Mouse (Mus musculus) gastrocnemius, adult 2 months (tissue): Measurements from ENCODE around the gene Arhgap19. TPM values are rescaled to one million over a fixed set of nuclear protein-coding genes. Genes with fewer than 3 reads are reported as not detected.
A peak's percentile ranks its signal among the peaks of the same experiment; 100 is the strongest.

Experiments used
- DNase-seq: peaks from one replicate; pipeline ENCODE4 v3.0.0; 2022
- H3K27ac ChIP-seq: fragments of 200-600 bp; 2 replicates; pipeline ENCODE4 v1.8.1; 2022; ENCODE audit warnings: mild to moderate bottlenecking
- H3K4me3 ChIP-seq: fragments of 200-600 bp; 2 replicates; pipeline ENCODE4 v1.8.1; 2022; ENCODE audit warnings: mild to moderate bottlenecking, moderate library complexity
- CTCF ChIP-seq: fragments of 200-600 bp; IDR thresholded peaks from 2 replicates; pipeline ENCODE4 v1.8.1; 2022; ENCODE audit warnings: antibody characterized with exemption, mild to moderate bottlenecking, moderate library complexity
- intact Hi-C: fragments of 180-260 bp; cut with DNase I; formaldehyde crosslinking; loops from one replicate; pipeline ENCODE4 v1.15.1; 2025
- long read RNA-seq, 2 experiments: library from polyadenylated mRNA; stranded (forward); transcript quantifications; one replicate each; pipeline ENCODE4 v2.0.0; 2021
- total RNA-seq, 2 experiments: library from RNA; stranded (reverse); gene quantifications; 2 replicates each; pipeline ENCODE4 v1.2.3; 2021

Gene Arhgap19
- total RNA-seq: 1 to 10 TPM; 7.7 to 9.6 TPM
- long read RNA-seq, experiment 1, full-length matches to known transcripts: 9 of 10 reads
- long read RNA-seq, experiment 1, partial matches to known transcripts: 0 of 10 reads
- long read RNA-seq, experiment 1, other reads (novel, unspliced or antisense): 1 of 10 reads
- long read RNA-seq, experiment 2, full-length matches to known transcripts: 4 of 5 reads
- long read RNA-seq, experiment 2, partial matches to known transcripts: 0 of 5 reads
- long read RNA-seq, experiment 2, other reads (novel, unspliced or antisense): 1 of 5 reads

DNA sequence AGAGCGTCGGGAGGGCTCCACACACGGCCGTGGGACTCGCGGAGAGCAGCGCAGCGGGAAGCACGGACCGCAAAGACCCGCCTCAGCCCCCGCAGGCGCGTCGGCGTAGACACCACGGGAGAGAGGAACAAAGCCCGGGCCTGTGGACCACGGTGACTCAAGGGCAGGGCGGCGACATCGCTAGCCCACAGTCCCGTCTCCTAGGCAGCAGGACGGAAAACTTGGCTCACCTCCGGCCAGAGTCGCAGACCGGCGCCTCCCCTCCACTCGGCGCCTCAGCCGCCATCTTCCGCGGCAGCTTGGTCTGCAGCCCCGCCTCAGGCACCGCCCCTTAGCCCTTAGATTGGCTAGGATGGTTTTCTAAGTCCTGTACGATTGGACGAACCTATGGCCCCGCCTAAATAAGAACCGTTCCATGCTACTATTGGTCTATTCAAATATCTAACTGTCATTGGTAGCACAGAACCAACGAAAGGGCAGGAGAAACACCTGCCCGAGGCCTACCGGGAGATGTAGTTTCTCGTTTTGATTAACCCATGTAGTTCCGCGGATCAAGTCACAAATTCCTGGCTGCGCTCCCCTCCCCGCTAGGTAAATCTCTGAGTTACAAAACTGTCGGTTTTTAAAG is at the start of gene Arhgap19:
Gene Arhgap19, minus strand, starts transcription at position 306 of the 628 bp plus-strand sequence.
- H3K27ac ChIP-seq: peak within 1 kb of the TSS; percentile 86
- peak; percentile 95 for DNase-seq
- intact Hi-C loops: loop anchor here (5.0 kb wide), 1 partner anchor 45 kb away; the partner anchor contains the start of gene Frat2

DNA sequence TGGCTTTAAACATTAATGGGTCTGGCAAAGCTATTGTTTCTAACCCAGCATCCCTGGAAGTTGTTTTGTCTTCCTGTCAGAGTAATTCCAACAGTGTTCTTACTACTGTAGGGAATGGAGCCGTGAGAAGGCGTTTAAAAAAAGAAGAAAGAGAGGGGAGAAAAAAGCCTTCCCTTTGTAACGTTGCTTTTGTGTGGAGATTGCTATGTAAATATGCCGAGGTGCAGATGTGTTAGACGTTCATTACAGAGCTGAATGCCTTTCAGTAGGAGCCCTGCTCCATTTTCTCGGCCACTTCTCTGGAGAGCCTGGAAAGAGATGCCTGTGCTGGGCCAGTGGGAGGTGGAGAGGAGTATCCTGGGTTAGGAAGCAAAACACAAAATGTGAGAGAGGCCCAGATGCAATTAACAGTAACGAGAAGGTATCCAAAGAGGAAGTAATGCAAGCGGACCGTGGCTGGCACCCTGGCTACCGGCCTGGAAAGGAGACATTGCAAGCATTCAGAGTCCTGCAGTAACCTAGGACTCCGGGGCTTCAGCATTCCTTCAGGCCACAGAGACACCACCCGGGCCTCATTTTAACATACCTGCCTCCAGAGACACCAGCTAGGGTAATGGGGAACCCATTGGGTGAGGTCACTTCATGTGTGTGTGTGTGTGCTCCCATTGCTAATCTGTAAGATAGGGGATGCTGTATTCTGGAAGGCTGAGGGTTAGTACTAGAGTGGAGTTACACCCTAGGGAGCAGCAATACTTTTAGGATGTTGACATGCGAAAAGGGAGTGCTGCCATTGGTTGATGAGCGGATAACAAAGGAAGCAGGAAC is 49.1 kb upstream of the Arhgap19 start:
- Histone ChIP-seq H3K4me3 (no peak overlapping the region), H3K27ac (no peak overlapping the region)
- TF ChIP-seq CTCF: no peak
- intact Hi-C loops: no loop called here
- DNase-seq: no peak

More for the DNA sequence above, at the start of gene Arhgap19:
- no peak for TF ChIP-seq CTCF
- H3K4me3 ChIP-seq: peak within 1 kb of the TSS; percentile 92

DNA sequence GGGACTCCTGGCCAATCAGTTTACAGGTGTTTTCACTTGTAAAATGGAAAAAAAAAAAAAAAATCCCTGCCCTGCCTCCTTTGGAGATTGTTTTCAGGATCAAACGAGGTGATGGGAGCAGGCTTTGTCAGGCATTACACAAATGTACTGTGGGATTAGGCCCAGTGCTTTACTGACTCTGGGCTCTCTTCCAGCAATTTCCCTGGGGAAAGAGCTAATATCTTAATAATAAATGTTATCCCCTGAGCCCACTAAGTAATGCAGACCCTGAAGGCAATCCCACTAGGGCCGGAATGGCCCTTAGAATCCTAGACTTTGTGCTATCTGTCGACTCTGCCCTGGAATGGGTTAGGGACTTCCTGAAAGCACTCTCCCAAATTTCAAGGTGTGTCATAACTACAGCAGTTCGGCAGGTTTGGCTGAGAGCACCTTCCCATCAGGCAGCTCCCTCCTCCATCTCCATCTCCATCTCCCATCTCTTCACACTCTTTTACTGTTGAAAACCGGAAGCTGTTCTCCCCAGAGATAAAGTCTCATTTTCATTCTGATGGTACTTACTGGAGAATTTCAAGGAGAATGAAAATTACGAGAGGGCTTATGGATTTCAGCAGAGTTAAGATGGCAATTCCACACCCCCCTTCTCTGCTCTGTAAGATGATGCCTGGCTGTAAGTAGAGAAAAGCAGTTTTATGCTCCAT is 48.3 kb upstream of the Arhgap19 start:
- TF ChIP-seq CTCF: no peak
- Histone ChIP-seq H3K27ac (no peak overlapping the region), H3K4me3 (no peak overlapping the region)
- intact Hi-C loops: no loop called here
- no peak for DNase-seq

DNA sequence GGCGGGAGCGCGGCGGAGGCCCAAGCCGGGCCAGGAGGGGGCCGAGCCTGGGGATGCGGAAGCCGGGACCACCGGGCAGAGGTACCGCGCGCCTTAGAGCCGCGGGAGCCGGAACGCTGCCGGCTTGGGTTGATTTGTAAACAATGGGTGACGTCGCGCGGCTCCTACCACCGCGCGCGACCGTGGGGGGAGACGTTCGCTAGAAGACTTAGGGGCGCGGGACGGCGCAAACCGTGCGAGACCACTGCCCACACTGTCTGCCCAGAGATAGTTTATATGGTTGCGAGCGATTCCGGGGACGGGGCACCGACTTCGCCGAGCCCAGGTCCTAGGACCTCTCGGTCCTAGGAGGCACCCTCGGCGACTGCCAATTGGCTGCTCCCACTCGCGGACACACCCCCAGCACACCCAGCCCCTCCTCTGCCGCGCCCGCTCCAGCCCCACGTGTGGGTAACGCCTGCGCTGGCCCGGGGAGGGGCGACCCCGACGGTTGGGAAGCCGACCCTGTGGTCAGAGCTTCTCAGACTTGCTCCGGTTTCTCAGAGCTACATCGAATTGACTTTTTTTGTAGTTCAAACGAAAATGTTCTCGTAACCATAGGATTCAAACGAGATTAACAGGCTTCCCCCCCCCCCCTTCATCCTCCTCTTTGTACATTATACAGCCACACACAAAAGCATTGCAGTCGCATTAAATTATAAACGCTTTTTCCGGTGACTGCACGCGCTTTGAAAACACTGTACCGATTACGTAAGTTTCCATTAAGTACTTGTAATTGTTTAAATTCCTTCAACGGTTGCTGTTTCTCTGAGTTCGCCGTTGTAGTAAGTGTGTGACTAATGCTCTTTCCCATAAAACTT is 46.4 kb upstream of the Arhgap19 start, which contains the start of gene Frat2:
Gene Frat2, minus strand, starts transcription at position 141 of the 860 bp plus-strand sequence.
- intact Hi-C loops: loop anchor here (5.0 to 10.0 kb wide), 3 partner anchors 46 to 223 kb away; partner anchors contain the start of genes Arhgap19 and Rrp12
- Histone ChIP-seq H3K27ac (peak within 1 kb of the TSS; percentile 99), H3K4me3 (peak within 1 kb of the TSS; percentile 88)
- peak; percentile 94 for DNase-seq
- no peak for TF ChIP-seq CTCF

DNA sequence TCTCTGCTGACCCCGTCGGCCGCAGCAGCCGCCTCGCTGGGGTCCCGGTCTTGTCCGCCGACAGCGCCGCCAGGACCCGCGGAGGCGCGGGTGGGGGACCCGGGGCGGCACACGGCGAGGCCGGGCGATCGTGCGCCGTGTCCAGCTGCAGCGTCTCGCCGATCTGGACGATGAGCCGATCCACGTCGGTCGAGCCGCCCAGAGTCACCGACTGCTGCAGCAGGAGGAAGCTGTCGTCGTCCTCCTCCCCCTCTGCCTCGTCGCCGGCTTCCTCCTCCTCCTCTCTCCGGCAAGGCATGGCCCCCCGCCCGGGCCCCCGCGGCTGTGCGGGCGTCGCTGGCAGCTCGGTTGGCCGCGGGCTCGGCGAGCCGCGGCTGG is 45.8 kb upstream of the Arhgap19 start:
- H3K27ac ChIP-seq: peak overlapping the region; percentile 99
- peak overlapping the region; percentile 88 for H3K4me3 ChIP-seq
- peak; percentile 72 for DNase-seq
- intact Hi-C loops: loop anchor here (5.0 to 10.0 kb wide), 3 partner anchors 45 to 223 kb away; partner anchors contain the start of genes Arhgap19 and Rrp12

DNA sequence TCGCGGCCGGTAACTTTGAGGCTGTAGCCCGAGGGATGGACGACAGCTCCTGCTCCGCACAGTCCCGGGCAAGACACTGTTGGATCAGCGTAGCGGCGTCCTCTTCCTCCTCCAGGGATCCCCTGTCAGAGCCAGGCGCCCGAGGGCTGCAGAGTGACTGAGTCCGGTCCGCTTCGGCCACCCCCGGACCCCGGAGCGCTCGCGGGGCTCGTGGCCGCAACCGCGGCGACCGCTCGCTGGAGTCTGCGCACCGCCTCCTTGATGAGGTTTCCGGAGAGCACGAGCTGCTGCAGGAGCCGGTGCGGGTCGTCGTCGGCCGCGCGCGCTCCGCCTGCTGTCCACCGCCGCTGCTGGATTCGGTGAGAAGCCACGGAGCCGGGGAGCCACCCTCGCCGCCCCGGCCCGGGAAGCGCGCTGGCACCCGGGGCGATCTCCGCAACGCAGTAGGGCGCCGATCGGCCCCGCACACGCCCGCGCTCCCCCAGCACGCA is 45.3 kb upstream of the Arhgap19 start:
- Histone ChIP-seq H3K4me3 (peak overlapping the region; percentile 88), H3K27ac (peak overlapping the region; percentile 99)
- intact Hi-C loops: loop anchor here (5.0 to 10.0 kb wide), 3 partner anchors 45 to 222 kb away; partner anchors contain the start of genes Arhgap19 and Rrp12
- TF ChIP-seq CTCF: peak; percentile 11; the same call in 1 of the 2 replicates
- peak; percentile 76 for DNase-seq

DNA sequence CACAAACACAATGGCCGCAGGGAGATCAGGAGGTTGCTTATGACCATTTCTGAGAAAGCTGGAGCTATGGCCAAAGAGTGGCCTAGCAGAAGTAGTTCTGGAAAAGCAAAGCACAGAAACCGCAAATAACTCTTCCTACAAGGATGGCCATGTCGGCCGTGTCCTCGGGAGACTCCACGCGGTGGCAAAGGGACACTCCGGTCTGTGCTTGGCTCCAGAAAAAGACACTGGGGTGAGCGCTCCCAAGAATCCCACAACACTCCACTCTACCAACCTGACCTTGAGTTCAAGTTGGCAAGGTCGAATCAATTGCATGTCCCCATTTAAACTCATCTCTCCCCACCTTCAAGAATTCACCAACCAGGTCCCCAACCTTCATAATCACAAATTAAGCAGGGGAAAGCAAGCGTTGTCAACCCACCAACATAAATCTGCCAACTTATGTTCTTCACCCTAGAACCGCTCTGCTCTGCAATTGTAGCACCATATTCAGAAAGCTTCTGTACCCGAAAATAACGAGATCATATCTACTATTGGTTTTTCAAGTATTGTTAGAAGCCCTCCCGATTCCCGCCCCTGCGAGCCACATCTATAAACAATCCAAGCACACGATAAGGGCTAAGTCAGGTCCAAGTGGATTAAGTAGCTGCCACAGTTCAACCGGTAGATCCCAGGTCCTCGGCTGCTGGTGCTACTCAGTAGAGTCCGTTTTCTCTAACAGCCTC is 44.7 kb upstream of the Arhgap19 start:
- peak; percentile 38 for TF ChIP-seq CTCF
- peak overlapping the region; percentile 99 for H3K27ac ChIP-seq
- peak overlapping the region; percentile 88 for H3K4me3 ChIP-seq
- intact Hi-C loops: loop anchor here (5.0 to 10.0 kb wide), 3 partner anchors 44 to 222 kb away; partner anchors contain the start of genes Arhgap19 and Rrp12
- peak; percentile 77 for DNase-seq

DNA sequence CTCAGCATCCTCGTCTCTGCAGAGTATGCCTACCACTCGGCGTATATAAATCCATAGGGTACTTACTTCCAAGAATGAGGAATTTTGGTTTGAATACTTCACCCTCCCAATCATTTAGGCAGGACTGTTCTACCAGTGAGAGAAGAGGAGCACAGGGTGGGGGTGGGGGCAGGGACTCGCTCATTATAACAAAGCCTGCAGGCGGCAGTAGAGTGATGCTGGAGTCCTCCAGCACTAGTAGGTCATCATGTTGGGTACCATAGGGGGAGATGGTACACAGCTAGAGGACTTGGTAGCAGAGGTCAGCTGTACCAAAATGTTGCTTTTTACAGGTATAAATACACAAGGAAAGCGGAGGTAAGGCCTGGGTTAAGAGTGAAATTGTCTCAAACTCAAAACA is 42.5 kb upstream of the Arhgap19 start:
- intact Hi-C loops: loop anchor here (10.0 kb wide), 1 partner anchor 220 kb away; no protein-coding TSS in a partner anchor
- Histone ChIP-seq H3K4me3 (no peak overlapping the region), H3K27ac (no peak overlapping the region; the same call in 1 of the 2 replicates)
- no peak for TF ChIP-seq CTCF
- DNase-seq: no peak

DNA sequence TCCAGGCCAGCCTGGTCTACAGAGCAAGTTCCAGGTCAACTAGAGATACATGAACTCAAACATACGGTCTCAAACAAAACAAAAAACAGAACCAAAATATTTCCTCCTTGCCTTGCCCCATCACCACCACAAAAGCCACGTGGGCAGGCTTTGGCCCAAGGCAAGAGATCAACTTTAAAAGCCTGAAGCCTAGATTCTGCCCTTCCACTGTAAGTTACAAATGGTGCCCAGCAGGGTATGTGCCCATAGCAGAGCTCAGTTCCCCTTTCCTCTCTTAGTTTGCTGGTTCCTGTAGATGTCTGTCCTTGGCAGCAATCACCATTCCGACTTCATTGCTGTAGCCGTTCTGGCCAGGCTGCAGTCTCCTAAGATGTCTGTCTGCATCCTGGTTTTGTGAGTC is 40.9 kb upstream of the Arhgap19 start:
- intact Hi-C loops: loop anchor here (10.0 kb wide), 1 partner anchor 218 kb away; no protein-coding TSS in a partner anchor

DNA sequence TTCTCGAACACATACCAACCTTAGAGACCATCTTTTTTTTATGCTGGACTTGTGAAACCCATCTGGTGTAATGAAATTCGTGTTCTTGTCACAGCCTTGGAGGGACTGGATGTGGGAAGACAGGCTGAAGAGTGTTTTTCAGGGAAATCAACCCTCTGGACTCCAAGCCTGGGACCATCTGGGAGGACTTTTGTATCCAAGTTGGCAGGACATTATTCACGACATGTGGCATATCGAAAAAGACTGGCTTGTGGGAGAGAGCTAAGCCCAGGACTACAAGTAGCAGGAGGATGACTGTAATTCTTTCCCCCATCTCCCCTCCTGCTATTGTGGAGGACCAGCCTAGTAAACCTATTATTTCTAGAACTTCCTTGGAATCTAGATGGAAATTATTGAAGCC is 40.3 kb upstream of the Arhgap19 start:
- Histone ChIP-seq H3K4me3 (no peak overlapping the region), H3K27ac (peak overlapping the region; percentile 90)
- DNase-seq: no peak
- intact Hi-C loops: loop anchor here (10.0 kb wide), 1 partner anchor 217 kb away; no protein-coding TSS in a partner anchor
- TF ChIP-seq CTCF: no peak

More for the DNA sequence above, 40.9 kb upstream of the Arhgap19 start:
- Histone ChIP-seq H3K27ac (peak overlapping the region; percentile 90), H3K4me3 (no peak overlapping the region)
- no peak for DNase-seq
- TF ChIP-seq CTCF: no peak
